ENCODE assay signal across 7 mouse cellular contexts in the genomic region with DNA sequence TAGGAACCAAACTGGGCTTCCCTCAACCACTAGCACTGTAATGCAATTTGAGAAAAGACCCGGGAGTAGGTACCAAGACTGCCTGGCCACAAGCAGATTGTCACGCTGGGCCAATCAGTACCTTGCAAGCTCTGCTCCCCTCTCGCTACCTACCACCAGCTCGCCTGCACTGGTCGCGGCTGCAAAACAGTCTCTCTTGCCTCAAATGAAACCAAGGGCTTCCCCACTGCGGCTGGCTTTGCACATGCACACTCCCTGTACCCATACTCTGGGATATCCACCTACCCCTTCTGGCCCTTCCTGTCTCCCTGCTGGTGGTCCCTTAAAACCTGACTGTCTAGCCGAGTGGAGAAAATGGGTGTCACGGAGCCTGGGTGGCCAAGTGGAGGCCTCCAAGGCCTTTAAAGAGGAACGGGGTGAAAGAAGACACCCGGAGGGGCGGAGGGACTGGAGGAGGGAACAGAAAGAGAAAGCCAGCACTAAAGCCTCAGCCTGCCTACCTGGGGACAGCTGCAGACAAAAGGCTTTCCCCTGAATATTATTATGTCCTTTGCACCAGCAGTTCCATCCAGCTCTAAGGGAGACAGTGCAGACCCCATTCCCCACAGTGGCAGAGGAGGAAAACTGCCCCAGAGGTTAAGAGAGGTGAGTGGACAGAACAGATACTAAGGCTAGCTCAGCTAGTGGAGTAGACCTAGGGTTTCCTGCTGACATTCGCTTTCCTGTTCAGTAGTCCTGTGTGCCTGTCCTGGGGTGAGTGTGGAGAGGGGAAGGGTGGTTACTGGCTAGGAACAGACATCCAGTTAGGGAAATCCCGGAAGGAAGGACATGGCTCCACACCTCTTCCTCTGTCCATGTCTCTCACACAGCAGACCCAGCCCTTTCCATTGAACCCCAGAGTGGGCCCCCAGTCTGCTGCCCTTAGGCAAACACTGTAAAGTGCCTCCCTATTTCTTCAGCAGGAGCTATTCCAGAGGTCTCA. TPM values are rescaled to one million over a fixed set of nuclear protein-coding genes. Genes with fewer than 3 reads are reported as not detected.
DNase-seq lines count a peak whose midpoint lies in the region; ATAC-seq and TF ChIP-seq lines count a peak whose summit lies in the region.

No protein-coding gene starts in this region.

- H3K27me3 ChIP-seq in heart, embryonic 15.5 days = peaks cover 84% of the 10 kb centered on the region
- H3K27me3 ChIP-seq in midbrain, embryonic 11.5 days (ENCODE audit: control insufficient read depth, insufficient read depth, low read length) = peaks cover 77% of the 10 kb centered on the region
- H3K27me3 ChIP-seq in midbrain, embryonic 16.5 days (ENCODE audit: control insufficient read depth, insufficient read depth, low read depth, low read length) = peaks cover 43% of the 10 kb centered on the region
- H3K27me3 ChIP-seq in embryonic facial prominence, embryonic 10.5 days (replicated peaks; ENCODE audit: low read depth, poor library complexity, severe bottlenecking) = peaks cover 100% of the 10 kb centered on the region
- H3K27me3 ChIP-seq in stomach, postnatal 0 days (ENCODE audit: control insufficient read depth, insufficient read depth, low read length) = no peaks in the 10 kb centered on the region

- no peak for TF ChIP-seq EP300 in stomach, postnatal 0 days (optimal IDR thresholded peaks at IDR 0.05)

- TF ChIP-seq CTCF in stomach, postnatal 0 days (IDR thresholded peaks at IDR 0.05; ENCODE audit: low read depth) = no peak

- no peak overlapping the region; the same call in 1 of the 2 replicates for H3K4me2 ChIP-seq in heart, embryonic 15.5 days
- no peak overlapping the region for H3K4me2 ChIP-seq in midbrain, embryonic 11.5 days
- no peak overlapping the region for H3K4me2 ChIP-seq in midbrain, embryonic 16.5 days (ENCODE audit: low read length)
- no peak overlapping the region for H3K4me2 ChIP-seq in stomach, postnatal 0 days (replicated peaks; ENCODE audit: low read depth)

- ATAC-seq in heart, embryonic 15.5 days (replicated peaks; ENCODE audit: insufficient number of reproducible peaks, insufficient read depth, low FRiP score, low read depth) = no peak
- ATAC-seq in midbrain, embryonic 11.5 days (ENCODE audit: low FRiP score) = no peak
- no peak for ATAC-seq in midbrain, embryonic 16.5 days
- no peak for ATAC-seq in stomach, postnatal 0 days (ENCODE audit: low FRiP score, low TSS enrichment)

- no peak overlapping the region for H3K4me3 ChIP-seq in heart, embryonic 15.5 days
- H3K4me3 ChIP-seq in midbrain, embryonic 11.5 days (ENCODE audit: low read depth, low read length) = no peak overlapping the region
- no peak overlapping the region for H3K4me3 ChIP-seq in midbrain, embryonic 16.5 days (ENCODE audit: low read depth, low read length)
- H3K4me3 ChIP-seq in embryonic facial prominence, embryonic 10.5 days = 0 out of 2 replicates have a peak overlapping the region, but pooled peaks have one; percentile 21
- no peak overlapping the region for H3K4me3 ChIP-seq in stomach, postnatal 0 days (ENCODE audit: low read depth, low read length)

- no peak for DNase-seq in heart, adult 8-10 months (ENCODE audit: low spot score)
- DNase-seq in midbrain, embryonic 11.5 days (ENCODE audit: low spot score, missing footprints) = peak; percentile 88
- peak; percentile 33 for DNase-seq in embryonic facial prominence, embryonic 10.5 days (ENCODE audit: low spot score)
- peak; percentile 28 for DNase-seq in naive thymus-derived CD4-positive, alpha-beta T cell, adult 2 months (ENCODE audit: low read depth)
- DNase-seq in stomach, postnatal 0 days (ENCODE audit: low spot score) = no peak

- H3K36me3 ChIP-seq in heart, embryonic 15.5 days = no peaks in the 10 kb centered on the region
- H3K36me3 ChIP-seq in midbrain, embryonic 11.5 days (ENCODE audit: control insufficient read depth, insufficient read depth, low read length) = no peaks in the 10 kb centered on the region
- H3K36me3 ChIP-seq in midbrain, embryonic 16.5 days (ENCODE audit: control insufficient read depth, insufficient read depth, low read length) = no peaks in the 10 kb centered on the region
- H3K36me3 ChIP-seq in embryonic facial prominence, embryonic 10.5 days (replicated peaks) = no peaks in the 10 kb centered on the region
- no peaks in the 10 kb centered on the region for H3K36me3 ChIP-seq in stomach, postnatal 0 days (ENCODE audit: control insufficient read depth, insufficient read depth, low read length)

- 41% methylated on average over 14 of the region's 14 CpGs for WGBS in heart, embryonic 15.5 days
- 14% methylated on average over 14 of the region's 14 CpGs for WGBS in midbrain, embryonic 11.5 days
- WGBS in midbrain, embryonic 16.5 days = 23% methylated on average over 14 of the region's 14 CpGs
- WGBS in embryonic facial prominence, embryonic 10.5 days = 7% methylated on average over 14 of the region's 14 CpGs
- 47% methylated on average over 14 of the region's 14 CpGs for WGBS in stomach, postnatal 0 days

- peaks cover 54% of the 10 kb centered on the region for H3K4me1 ChIP-seq in heart, embryonic 15.5 days (replicated peaks)
- peaks cover 25% of the 10 kb centered on the region for H3K4me1 ChIP-seq in midbrain, embryonic 11.5 days (ENCODE audit: control insufficient read depth, insufficient read depth, low read length)
- peaks cover 17% of the 10 kb centered on the region for H3K4me1 ChIP-seq in midbrain, embryonic 16.5 days (ENCODE audit: control insufficient read depth, insufficient read depth, low read length)
- H3K4me1 ChIP-seq in embryonic facial prominence, embryonic 10.5 days = peaks cover 77% of the 10 kb centered on the region
- H3K4me1 ChIP-seq in stomach, postnatal 0 days (replicated peaks; ENCODE audit: control insufficient read depth, insufficient read depth) = no peaks in the 10 kb centered on the region

- H3K9me3 ChIP-seq in heart, embryonic 15.5 days (replicated peaks) = no peaks in the 10 kb centered on the region
- no peaks in the 10 kb centered on the region for H3K9me3 ChIP-seq in midbrain, embryonic 11.5 days (ENCODE audit: control insufficient read depth, low read length)
- H3K9me3 ChIP-seq in midbrain, embryonic 16.5 days (replicated peaks; ENCODE audit: control insufficient read depth, low read length, poor library complexity, severe bottlenecking) = no peaks in the 10 kb centered on the region
- H3K9me3 ChIP-seq in embryonic facial prominence, embryonic 10.5 days = no peaks in the 10 kb centered on the region
- no peaks in the 10 kb centered on the region for H3K9me3 ChIP-seq in stomach, postnatal 0 days (ENCODE audit: control insufficient read depth, low read length)

- no peak overlapping the region for H3K9ac ChIP-seq in heart, embryonic 15.5 days
- no peak overlapping the region for H3K9ac ChIP-seq in midbrain, embryonic 11.5 days (ENCODE audit: low read length)
- no peak overlapping the region for H3K9ac ChIP-seq in midbrain, embryonic 16.5 days (ENCODE audit: low read depth, low read length)
- no peak overlapping the region for H3K9ac ChIP-seq in stomach, postnatal 0 days (ENCODE audit: low read length)

- peak overlapping the region; percentile 90; the same call in 1 of the 2 replicates for H3K27ac ChIP-seq in heart, embryonic 15.5 days
- H3K27ac ChIP-seq in midbrain, embryonic 11.5 days (ENCODE audit: low read depth, low read length) = no peak overlapping the region
- no peak overlapping the region for H3K27ac ChIP-seq in midbrain, embryonic 16.5 days (ENCODE audit: low read length)
- H3K27ac ChIP-seq in embryonic facial prominence, embryonic 10.5 days (replicated peaks) = peak overlapping the region; percentile 96; the same call in 1 of the 2 replicates
- H3K27ac ChIP-seq in stomach, postnatal 0 days (replicated peaks) = no peak overlapping the region

RNA-seq across cellular contexts. Expression of a gene that starts 30.0 kb away (rescaled TPM):
- polyA plus RNA-seq in heart, embryonic 15.5 days (2015; fragmentation: Nextera tagmentation; extraction: Ambion mirVana) = 11.7 and 14.9 TPM in 2 replicates
- 10 to 100 TPM; 18.7 to 23.4 (median 20.5) TPM for total RNA-seq in heart, adult 8-10 months (2022)
- polyA plus RNA-seq in midbrain, embryonic 11.5 days (2014; fragmentation: Nextera tagmentation; extraction: Ambion mirVana) = 26.3 and 27.7 TPM in 2 replicates
- 14.7 and 16.8 TPM in 2 replicates for polyA plus RNA-seq in midbrain, embryonic 16.5 days (2015; fragmentation: Nextera tagmentation; extraction: Ambion mirVana)
- 23.7 and 26.3 TPM in 2 replicates for polyA plus RNA-seq in embryonic facial prominence, embryonic 10.5 days (2016; fragmentation: Nextera tagmentation; extraction: Ambion mirVana)
- 4.7 and 5.5 TPM in 2 replicates for polyA plus RNA-seq in stomach, postnatal 0 days (2015; fragmentation: Nextera tagmentation; extraction: Ambion mirVana)

Comparison
In these comparisons a context has a peak if more than half of its experiments do, and no peak if none do; other contexts are left out.
1. H3K27ac ChIP-seq: peak in heart, embryonic 15.5 days (single experiment) and embryonic facial prominence, embryonic 10.5 days (single experiment); none in midbrain, embryonic 11.5 days (single experiment), midbrain, embryonic 16.5 days (single experiment) and stomach, postnatal 0 days (single experiment).
2. DNase-seq: peak in midbrain, embryonic 11.5 days (single experiment), embryonic facial prominence, embryonic 10.5 days (single experiment) and naive thymus-derived CD4-positive, alpha-beta T cell, adult 2 months (single experiment); none in heart, adult 8-10 months (single experiment) and stomach, postnatal 0 days (single experiment).